Mouse (Mus musculus): Measurements from ENCODE around the gene Zfp341.

DNA sequence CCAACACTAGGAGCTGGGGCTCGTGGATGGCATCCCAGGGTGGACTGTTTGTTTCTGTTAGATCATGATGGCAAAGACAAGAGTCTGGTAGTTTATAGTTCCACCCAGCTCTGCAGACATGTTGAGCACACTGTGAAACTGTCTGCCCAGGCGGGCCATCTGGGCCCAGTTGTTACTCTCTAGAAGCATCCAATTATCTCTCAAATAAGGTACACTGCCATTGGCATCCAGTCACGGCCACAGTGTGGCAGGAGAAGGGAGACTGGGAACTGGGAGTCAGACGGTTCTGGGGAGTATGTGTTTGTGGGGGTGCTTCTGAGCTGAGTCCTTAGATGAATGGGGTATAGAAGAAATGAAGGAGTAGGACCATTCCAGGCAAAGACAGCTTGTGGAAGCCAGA lies 57.0 kb downstream of the Zfp341 start:
- TF ChIP-seq SMC3 (IDR thresholded peaks at IDR 0.05; ENCODE audit: low read depth, low read length) = no peak
- no peak for TF ChIP-seq CTCF (conservative IDR thresholded peaks at IDR 0.05 in 1 of 2, IDR thresholded peaks at IDR 0.05 in 1 of 2; ENCODE audit: low read depth in 2 of 2, low read length in 2 of 2)
- no peak for TF ChIP-seq E2F4 (IDR thresholded peaks at IDR 0.05; ENCODE audit: insufficient replicate concordance, low read depth, low read length)
- TF ChIP-seq POLR2A (IDR thresholded peaks at IDR 0.05; ENCODE audit: low read depth, low read length) = no peak
- TF ChIP-seq IRF4 (IDR thresholded peaks at IDR 0.05; ENCODE audit: low read depth, low read length) = no peak
- no peak for TF ChIP-seq NRF1 (IDR thresholded peaks at IDR 0.05; ENCODE audit: low read depth, low read length)
- no peak for TF ChIP-seq MAZ (IDR thresholded peaks at IDR 0.05; ENCODE audit: low read depth, low read length)
- TF ChIP-seq ZNF384 (IDR thresholded peaks at IDR 0.05; ENCODE audit: low read depth, low read length) = no peak
- no peak for TF ChIP-seq MXI1 (IDR thresholded peaks at IDR 0.05; ENCODE audit: low read depth, low read length)
- TF ChIP-seq TCF12 (IDR thresholded peaks at IDR 0.05; ENCODE audit: low read depth, low read length) = no peak

Measured in CH12.LX (cell line).